Mouse (Mus musculus) embryo, embryonic 10 days (tissue): ENCODE measurements around the gene Rundc3a.
"Not testable (repeated sequence)": the region's sequence is repeated elsewhere in the genome, so short reads cannot be mapped to it uniquely, and the experiment has no call there.

Experiments used
- DNase-seq: peaks from one replicate; pipeline ENCODE4 v3.0.0-alpha.2; 2015; ENCODE audit warnings: low spot score

Rundc3a gene

DNA sequence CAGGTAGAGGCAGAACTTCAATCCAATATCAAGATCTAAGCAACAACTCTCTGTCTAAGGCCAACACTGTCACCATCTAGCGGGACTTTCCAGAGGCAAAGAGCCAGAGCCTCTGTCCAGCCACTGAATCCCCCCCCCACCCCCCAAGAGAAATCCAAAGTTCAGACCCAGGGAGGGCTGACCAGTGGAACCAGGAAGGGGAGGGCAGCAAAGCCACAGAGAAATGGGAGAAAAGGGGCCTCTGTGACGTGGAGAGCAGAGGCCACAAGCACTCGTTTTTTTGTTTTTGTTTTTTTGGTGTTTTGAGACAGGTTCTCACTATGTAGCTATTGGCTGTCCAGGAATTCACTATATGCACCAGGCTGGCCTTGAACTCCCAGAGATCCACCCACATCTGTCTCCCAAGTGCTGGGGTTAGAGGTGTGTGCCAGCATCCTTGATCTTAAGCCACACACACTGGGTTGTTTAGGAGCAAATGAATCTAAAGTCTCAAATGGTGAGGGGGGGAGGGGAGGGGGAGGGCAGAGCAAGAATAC lies 16.7 kb downstream of the Rundc3a start:
- no peak for DNase-seq

DNA sequence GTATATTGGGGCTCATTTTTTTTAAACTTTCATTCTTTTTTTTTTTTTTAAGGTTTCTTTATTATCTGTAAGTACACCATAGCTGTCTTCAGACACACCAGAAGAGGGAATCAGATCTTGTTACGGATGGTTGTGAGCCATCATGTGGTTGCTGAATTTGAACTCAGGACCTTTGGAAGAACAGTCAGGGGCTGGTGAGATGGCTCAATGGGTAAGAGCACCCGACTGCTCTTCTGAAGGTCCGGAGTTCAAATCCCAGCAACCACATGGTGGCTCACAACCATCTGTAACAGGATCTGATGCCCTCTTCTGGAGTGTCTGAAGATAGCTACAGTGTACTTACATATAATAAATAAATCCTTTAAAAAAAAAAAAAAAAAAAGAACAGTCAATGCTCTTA lies 17.1 kb downstream of the Rundc3a start:
- DNase-seq, result not testable (repeated sequence)

DNA sequence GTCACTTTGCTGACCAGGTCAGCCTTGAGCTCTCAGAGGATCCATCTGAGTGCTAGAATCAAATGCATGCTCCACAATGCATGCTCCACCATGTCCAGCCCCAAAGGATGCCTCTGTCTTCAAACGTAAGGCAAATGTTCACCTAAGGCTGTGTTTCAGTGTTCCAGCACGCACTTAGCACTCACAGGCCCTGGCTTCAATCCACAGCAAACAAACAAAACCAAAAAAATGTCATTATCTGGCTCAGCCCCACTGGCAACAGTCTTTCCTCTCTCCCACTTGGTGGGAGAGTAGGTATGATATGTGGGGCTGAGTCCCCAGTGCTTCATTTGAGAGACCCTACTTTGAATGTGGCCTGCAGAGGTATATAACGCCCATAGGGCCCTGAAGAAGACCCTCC lies 17.9 kb downstream of the Rundc3a start:
- no peak for DNase-seq

DNA sequence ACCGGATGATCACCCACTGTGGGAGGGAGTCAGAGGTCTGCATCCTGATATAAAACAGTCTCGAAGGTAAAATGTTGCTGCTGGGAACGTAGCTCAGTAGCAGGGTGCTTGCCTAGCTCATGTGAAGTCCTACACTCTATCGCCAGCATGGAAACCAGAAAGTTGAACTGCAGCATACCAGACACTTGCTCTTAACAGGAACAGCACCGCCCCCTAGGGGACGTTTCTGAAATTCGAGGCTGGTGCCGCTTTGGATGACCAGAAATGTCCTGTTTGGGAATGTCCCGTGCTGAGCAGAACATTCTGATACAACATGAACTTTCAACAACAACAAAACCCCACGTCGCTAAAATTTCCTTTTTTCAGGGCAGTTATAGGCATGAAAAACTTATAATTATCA lies 18.5 kb downstream of the Rundc3a start:
- peak; percentile 95 for DNase-seq

DNA sequence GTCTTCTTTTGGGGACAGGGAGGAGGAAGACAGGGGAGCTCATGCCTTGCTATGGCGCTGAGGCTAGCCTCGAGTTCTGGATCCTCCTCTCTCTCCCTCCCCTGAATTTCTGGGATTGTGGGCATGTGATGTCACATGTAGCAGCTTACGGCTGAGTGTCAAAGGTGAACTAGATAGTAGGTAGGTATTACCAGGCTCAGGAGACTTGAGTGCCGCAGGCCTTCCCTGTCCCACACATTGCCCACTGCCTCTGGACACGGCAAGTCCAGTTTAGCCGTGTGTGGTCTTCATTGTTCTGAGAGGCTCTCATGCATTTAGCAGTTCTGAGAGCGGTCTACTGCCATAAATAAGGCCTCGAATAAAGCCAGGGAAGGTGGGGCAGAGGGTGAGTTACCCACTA lies 19.9 kb downstream of the Rundc3a start:
- DNase-seq, result no peak

DNA sequence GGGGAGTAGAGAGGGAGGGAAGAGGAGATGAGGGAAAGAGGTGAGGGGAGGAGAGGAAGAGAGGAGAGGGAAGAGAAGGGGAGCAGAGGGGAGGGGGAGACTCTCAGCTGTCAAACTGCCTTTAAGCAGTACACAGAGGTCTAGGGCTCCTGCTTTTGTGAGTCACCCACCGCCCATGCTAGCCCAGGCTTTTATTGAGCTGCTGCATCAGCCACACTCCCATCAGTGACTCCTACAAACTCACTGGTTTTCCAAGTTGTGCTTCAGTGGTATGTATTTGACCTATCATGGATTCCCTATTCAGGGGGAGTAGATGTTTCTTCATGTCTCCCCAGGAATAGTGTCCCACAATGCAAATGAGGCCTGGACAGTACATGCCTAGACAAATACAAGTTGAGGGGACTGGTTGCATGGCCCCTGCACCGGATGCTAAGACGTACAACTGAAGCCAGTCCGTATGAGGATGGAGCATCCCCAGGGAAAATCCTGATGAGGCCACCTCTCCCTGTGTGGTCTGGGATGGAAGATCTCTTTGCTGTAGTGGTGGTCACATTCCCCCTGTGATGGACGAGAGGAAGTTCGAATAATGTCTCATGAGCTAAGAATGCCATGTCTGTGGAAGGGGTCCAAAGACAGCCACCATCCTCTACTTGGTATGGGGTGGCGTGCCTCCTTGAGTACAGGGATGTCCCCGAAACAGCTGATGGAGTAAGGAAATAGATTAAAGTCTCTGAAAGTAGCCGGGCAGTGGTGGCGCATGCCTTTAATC lies 22.0 kb downstream of the Rundc3a start:
- no peak for DNase-seq

DNA sequence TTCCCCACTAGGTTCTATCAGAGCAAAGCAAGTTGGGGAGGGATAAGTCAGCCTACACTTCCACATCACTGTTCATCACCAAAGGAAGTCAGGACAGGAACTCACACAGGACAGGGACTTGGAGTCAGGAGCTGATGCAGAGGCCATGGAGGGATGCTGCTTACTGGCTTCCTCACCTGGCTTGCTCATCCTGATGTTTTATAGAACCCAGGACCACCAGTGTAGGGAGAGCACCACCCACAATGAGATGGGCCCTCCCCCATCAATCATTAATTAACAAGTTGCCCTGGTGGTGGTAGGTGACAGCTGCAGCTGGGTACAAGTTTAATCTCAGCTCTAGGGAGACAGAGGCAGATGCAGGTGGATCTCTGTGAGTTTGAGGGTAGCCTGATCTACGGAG lies 24.0 kb downstream of the Rundc3a start:
- no peak for DNase-seq

DNA sequence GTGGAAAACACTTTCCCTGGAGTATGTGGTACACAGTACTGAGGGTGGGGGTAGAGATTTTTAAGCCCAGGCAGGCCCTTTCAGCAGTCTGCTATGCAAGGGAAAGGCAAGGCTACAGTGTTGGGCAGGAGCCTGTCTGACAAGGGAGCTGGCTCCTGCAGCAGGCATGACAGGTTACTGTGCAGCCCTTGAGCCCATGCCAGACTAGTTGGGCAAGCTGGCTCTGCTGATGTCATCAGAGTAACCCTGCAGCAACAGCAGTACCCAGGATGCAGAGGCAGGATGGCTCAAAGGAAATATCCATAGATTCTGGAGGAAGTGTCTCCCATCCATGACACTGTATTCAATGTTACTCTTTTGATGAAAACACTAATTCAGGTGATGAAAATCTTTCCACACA lies 25.7 kb downstream of the Rundc3a start:
- DNase-seq, result no peak

DNA sequence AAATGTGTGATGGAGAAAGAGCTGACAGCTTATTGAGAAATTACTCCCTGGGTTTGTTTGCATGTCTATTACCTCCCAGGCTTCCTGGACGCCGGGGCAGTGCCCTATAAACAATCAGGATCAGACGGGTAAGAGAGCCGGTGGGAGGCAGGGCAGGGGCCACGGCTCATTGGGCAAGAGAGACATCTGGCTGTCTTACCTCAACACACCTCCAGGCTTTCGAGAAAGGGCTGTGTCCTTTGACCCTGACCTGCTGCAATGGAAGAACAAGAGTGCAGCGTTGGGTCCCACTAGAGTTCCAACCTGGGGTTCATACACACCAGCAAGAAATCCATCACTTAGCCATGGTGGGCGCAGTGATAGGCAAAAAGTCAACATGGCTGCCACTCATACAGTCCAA lies 28.4 kb downstream of the Rundc3a start:
- DNase-seq, result no peak

DNA sequence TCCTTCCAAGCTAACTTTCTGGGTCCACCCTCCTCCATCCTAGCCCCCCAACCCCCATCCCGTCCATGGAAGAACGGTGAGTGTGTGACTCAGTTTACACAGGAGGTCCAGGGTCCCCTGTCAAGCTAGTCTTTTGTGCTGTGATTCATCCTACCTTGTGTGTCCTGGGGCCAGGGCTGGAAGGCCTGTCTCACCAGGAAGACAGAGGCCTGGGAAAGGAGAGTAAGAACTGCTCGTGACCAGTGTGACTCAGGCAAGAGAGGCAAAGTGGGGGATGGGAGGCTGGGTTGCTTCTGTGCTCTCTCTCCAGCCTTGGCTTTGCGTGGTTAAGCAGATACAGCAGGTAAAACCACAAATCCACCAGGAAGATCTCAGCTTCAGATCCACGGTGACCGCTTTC lies 31.5 kb downstream of the Rundc3a start:
- no peak for DNase-seq

DNA sequence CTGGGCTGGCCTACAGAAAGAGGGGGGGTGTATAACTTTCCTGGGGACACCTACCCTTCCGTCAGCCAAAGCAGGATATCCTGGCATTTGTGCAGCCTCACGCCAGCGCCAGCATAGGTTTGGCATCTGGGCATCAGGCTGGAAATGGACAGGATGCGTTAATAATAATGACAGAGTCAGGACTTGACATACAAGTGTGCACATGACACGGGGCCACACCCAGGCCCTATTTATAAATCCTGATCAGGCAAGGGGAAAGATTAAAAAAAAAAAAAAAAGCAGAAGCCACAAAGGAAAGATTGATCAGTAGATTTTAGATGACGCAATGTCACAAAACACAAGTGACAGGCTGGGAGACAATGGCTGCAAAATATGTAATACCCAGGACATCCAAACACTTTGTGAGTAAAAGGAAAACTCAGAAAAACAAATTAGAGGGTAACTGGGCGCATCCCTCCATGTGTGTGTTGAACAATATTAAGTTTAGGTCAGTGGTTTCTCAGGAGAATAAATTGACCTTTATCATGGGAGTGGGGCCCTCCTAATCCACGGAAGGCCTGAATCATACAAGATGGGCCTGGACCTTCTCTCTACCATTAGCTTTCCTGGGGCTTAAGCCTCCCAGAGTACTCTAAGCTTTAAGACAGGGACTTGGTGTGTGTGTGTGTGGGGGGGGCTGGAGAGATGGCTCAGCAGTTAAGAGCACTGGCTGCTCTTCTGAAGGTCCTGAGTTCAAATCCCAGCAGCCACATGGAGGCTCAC lies 32.5 kb downstream of the Rundc3a start:
- DNase-seq, result no peak

DNA sequence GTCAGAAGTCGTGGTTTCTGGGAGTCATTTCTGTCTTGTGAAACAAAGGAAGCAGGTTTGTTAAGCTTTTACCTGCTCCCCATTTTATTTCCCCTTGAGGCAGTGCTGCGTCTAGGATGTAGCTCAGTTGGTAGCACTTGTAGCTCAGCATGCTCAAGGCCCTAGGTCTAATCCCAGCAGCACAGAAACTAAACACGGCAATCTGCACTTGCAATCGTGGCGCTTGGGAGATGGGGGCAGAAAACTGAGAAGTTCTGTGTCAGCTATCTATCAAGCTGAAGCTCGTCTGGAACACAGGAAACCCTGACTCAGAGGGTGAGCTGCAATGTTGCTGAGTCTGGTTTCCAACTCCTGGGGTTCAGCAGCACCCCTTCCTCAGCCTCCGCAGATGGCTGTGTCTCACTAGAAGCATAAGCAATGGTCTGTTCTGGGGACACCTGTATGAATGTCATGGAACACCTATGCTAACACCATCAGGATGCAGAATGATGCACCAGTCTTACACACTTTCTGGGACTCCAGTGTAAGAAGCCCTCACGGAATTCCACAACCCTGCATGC lies 35.9 kb downstream of the Rundc3a start:
- DNase-seq, result no peak

DNA sequence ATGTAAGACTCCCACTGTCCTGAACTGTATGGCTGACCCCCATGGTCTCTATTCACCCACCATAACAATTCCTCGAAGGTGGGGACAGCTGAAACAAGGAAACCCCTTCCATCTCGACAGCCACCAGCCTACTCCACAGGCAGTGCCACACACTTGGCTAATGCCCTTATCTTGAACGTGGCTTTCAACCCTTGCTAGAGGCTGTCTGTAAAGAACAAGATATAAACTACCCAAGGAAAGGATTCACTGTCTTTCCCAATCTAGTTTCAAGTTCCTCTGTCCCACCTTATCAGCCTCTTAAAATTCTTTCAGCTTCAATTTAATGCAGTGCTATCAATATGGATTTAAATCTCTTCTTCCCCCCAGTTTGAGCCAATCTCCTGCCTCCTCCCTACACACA lies 36.3 kb downstream of the Rundc3a start:
- no peak for DNase-seq

DNA sequence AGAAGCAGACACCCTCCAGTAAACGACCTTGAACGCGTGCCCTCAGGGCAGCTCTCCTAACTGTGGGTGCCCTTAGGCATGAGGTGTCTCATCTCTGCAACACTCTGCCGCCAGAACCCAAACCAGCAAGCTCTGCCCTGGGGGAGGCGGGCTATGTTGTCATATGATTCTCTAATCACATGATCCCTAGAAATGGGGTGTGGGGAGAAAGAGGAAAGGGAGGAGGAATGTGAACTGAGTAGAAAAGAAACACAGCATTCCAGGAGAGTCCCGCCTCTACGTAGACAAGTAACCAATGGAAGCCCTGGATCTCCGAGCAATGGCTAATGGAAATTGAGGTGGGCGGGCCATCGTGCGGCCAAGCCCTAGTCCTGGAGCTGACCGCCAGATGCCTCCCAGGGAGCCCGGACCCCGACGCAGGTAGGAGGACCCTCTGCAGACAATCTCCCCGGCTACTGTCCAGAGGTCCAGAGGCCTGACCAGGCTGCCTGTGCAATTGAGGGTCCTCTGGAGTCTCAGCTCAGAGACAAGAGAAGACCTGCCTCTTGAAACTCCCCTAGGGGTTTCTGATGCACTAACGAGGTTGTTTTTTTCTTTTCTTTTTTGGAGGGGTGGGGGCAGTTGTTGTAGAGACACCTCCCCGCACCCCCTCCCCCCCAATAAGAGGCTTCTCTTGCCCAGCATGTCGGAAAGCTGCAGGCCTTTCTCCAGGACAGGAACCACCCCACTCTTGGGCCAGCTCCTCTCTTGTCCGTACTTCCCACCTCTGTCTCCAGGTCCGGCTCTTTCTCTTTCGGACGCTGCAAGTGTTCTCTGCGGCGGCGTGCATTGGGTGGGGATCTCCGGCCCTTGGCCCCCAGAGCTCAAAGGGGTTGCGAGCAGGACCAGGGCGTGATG lies 37.2 kb downstream of the Rundc3a start, which contains the start of gene Grn:
Gene Grn, plus strand, starts transcription at position 195 of the 897 bp plus-strand sequence.
- DNase-seq, result peak; percentile 97

DNA sequence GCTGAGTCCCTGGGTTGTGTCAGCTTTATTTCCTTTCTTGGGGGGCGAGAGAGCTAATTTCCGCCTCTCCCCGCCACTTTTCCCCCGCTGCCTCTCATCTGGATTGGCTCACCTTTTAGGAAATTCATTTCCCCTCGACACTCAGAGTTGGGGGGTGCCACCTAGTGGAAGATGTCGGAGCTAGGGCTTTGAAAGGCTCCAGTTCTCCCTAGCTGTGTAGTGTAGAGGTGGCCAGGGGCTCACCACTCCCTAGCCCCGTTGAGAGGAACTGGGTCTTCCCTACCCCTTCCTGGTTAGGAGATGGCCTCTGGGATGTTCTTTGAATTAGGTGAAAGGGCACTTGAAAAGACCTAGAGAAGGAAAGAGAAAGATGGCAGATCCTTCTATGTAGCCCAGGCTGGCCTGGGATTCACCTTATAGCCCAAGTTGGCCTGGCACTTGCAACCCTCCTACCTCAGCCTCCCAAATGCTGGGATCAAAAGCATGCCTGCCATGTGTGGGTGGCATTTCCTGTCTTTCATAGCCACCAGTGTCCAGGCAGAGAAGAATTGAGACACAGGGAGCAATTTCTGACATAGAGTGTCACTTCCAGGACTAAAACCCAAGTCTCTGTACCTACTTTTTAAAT lies 37.9 kb downstream of the Rundc3a start:
- DNase-seq, result peak; percentile 91

DNA sequence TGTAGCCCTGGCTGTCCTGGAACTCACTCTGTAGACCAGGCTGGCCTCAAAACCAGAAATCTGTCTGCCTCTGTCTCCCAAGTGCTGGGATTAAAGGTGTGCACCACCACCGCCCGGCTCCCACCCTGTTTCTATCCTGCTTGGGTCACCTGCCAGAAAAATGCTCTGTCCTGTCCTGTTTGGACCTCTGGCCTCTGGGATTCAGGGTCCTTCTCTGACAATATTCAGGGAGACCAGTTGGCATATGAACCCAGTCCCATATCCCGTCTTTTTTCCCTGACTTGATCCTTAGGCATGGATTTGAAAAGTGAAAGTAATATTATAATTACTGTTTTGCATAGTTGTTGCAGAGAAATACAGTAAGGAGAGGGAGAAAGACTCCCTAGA lies 38.5 kb downstream of the Rundc3a start:
- DNase-seq, result no peak

DNA sequence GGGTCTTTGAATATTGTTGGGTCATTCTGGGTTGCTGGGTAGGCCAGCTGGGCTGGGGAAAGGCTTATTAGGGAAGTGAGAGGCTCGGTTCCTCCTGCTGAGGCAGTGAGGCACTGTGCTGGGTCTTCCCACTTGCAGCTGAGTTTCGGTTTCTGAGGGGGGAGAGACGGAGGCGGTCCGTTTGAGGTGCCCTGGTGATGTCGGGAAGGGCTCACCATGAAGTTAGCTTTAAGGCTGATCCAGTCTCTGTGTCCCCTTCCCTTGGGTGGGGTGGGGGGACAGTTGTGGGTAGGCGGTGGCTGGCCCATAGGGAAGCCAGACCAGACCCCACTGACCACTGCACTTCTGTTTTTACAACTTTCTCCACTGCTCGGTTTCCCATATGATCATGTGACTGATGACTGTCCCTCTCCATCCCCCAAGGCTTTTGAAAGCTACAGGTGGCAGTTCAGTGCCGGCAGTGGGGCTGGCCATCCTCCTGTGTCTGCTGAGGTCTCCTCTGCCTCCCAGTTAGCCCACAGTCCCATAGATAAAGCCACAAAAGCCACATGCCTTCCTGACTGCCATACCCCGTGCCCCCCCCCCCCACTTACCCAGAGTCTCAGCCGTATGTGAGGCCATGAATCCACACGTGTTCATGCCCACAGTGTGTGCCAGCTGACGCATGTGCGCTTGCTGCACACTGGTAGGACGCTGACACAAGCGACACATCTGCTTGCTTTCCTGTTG lies 39.1 kb downstream of the Rundc3a start:
- DNase-seq, result no peak

DNA sequence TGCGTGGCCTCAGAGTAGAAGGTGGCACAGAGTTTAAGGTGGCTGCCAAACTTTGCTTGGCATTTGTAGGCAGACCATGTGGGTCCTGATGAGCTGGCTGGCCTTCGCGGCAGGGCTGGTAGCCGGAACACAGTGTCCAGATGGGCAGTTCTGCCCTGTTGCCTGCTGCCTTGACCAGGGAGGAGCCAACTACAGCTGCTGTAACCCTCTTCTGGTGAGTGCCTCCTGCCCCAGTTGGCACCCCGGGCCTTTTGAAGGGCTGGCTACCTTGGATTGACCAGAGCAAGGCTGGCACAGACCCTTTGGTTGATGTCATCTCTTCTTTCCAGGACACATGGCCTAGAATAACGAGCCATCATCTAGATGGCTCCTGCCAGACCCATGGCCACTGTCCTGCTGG lies 39.7 kb downstream of the Rundc3a start:
- no peak for DNase-seq

DNA sequence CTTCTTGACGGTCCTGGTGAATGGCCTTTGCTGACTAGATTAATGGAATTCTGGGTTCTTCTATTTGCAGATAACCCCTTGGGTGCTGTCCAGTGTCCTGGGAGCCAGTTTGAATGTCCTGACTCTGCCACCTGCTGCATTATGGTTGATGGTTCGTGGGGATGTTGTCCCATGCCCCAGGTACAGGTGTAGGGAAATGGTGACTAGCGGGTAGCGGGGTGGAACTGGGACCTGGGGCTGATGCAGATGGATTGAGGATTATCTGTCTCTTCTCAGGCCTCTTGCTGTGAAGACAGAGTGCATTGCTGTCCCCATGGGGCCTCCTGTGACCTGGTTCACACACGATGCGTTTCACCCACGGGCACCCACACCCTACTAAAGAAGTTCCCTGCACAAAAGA lies 40.7 kb downstream of the Rundc3a start:
- DNase-seq, result no peak

DNA sequence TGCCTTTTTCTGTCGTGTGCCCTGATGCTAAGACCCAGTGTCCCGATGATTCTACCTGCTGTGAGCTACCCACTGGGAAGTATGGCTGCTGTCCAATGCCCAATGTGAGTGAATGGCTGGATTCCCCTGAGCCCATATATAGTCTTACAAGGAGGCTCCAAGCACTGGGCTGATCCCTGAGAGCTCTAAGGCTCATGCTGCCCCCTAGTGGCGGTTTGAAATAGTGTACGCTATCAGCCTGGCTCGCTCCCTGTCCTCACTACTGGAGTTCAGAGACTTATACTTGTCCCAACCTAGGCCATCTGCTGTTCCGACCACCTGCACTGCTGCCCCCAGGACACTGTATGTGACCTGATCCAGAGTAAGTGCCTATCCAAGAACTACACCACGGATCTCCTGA lies 41.2 kb downstream of the Rundc3a start:
- DNase-seq, result peak; percentile 94
